Mouse (Mus musculus) kidney, postnatal 0 days (tissue): Measurements from ENCODE around the gene Shc3. TPM values are rescaled to one million over a fixed set of nuclear protein-coding genes. Genes with fewer than 3 reads are reported as not detected.

Experiments
- ATAC-seq: fragments of 200-750 bp; cut with Nextera tagmentation; replicated peaks from 2 replicates; pipeline ENCODE4 v1.8.0; 2017; ENCODE audit warnings: low read depth, moderate number of reproducible peaks, moderate TSS enrichment, moderate library complexity; ENCODE audit not compliant: low FRiP score
- DNase-seq: peaks from one replicate; pipeline ENCODE4 v3.0.0-alpha.2; 2016; ENCODE audit warnings: low spot score
- H3K27ac ChIP-seq: fragments of 300-500 bp; sonication (generic); 2 replicates; pipeline ENCODE4 v1.5.1; 2014; ENCODE audit warnings: mild to moderate bottlenecking
- H3K27me3 ChIP-seq: fragments of 300-500 bp; sonication (generic); 2 replicates; pipeline ENCODE4 v1.6.1; 2014; ENCODE audit warnings: low read length, mixed read lengths; ENCODE audit not compliant: insufficient read depth
- H3K36me3 ChIP-seq: fragments of 300-500 bp; sonication (generic); 2 replicates; pipeline ENCODE4 v1.6.1; 2014; ENCODE audit warnings: low read length, mixed read lengths; ENCODE audit not compliant: insufficient read depth
- H3K4me1 ChIP-seq: fragments of 300-500 bp; sonication (generic); replicated peaks from 2 replicates; pipeline ENCODE4 v1.6.1; 2014; ENCODE audit warnings: antibody characterized with exemption, low read length, mixed read lengths; ENCODE audit not compliant: insufficient read depth
- H3K4me2 ChIP-seq: fragments of 300-500 bp; sonication (generic); 2 replicates; pipeline ENCODE4 v1.6.1; 2014; ENCODE audit warnings: mild to moderate bottlenecking, low read length, moderate library complexity, mixed read lengths
- H3K4me3 ChIP-seq: fragments of 300-500 bp; sonication (generic); replicated peaks from 2 replicates; pipeline ENCODE4 v1.5.1; 2014; ENCODE audit warnings: low read depth, low read length
- H3K9ac ChIP-seq: fragments of 300-500 bp; sonication (generic); 2 replicates; pipeline ENCODE4 v1.6.1; 2014; ENCODE audit warnings: low read depth, low read length
- H3K9me3 ChIP-seq: fragments of 300-500 bp; sonication (generic); replicated peaks from 2 replicates; pipeline ENCODE4 v1.6.1; 2016; ENCODE audit warnings: low read length, inconsistent platforms, mixed read lengths
- CTCF ChIP-seq: IDR thresholded peaks from 2 replicates; pipeline ENCODE4 v1.5.1; 2016; ENCODE audit warnings: antibody characterized with exemption, low read depth, mild to moderate bottlenecking, moderate library complexity
- WGBS: fragments of 180-500 bp; shearing (Covaris S2); extraction: QIAGEN DNeasy Blood & Tissue Kit; methylation state at CpG from one replicate; pipeline ENCODE4 v1.1.7; 2014; 5-methylcytosine and 5-hydroxymethylcytosine counted together
- polyA plus RNA-seq: library from polyadenylated mRNA; unstranded; fragments of >200 nt; fragmentation: Nextera tagmentation; extraction: Ambion mirVana; gene quantifications from 2 replicates; pipeline ENCODE4 v1.2.1, GENCODE M21; 2015

Shc3 gene
- polyA plus RNA-seq, 1 experiment from 2014 or later = 0.34 TPM

DNA sequence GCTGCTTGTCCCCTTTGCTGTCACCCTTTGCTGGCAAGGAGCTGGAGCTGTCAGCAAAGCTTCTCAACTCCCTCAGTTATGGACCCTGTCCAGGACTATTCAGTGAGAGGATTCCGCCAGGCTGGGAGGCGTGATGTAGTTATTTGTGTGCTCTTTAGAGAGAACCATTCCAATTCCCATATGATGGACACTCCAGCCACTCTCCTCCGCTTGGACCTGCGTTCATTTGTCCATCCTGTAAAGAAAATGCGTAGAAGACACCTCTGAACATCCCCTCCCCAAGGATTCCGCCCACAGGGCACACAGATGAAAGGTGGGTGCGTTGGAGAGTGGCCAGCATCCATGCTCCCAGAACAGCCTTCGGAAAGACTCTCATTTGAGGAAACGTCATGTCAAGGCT, 148.4 kb downstream of the Shc3 start:
- no peak for DNase-seq
- ATAC-seq = no peak
- no peaks in the 10 kb centered on the region; the same call in 1 of the 2 replicates for H3K36me3 ChIP-seq
- WGBS = 78% methylated on average over 9 of the region's 9 CpGs
- H3K9ac ChIP-seq = no peak overlapping the region
- H3K27me3 ChIP-seq = no peaks in the 10 kb centered on the region
- no peaks in the 10 kb centered on the region for H3K9me3 ChIP-seq
- no peak overlapping the region for H3K27ac ChIP-seq
- H3K4me2 ChIP-seq = no peak overlapping the region
- no peak overlapping the region for H3K4me3 ChIP-seq
- peaks cover 9% of the 10 kb centered on the region; the same call in 1 of the 2 replicates for H3K4me1 ChIP-seq
- no peak for TF ChIP-seq CTCF

DNA sequence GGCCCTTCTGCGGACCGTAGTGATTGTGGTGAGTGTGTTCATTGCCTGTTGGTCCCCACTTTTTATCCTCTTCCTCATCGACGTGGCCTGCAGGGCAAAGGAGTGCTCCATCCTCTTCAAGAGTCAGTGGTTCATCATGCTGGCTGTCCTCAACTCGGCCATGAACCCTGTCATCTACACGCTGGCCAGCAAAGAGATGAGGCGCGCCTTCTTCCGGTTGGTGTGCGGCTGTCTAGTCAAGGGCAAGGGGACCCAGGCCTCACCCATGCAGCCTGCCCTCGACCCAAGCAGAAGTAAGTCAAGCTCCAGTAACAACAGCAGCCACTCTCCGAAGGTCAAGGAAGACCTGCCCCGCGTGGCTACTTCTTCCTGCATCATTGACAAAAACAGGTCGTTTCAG, 149.7 kb downstream of the Shc3 start:
- DNase-seq (no peak), ATAC-seq (no peak)
- peaks cover 7% of the 10 kb centered on the region; the same call in 1 of the 2 replicates for H3K4me1 ChIP-seq
- no peaks in the 10 kb centered on the region for H3K27me3 ChIP-seq
- no peak overlapping the region for H3K27ac ChIP-seq
- TF ChIP-seq CTCF = no peak
- no peaks in the 10 kb centered on the region for H3K9me3 ChIP-seq
- WGBS = 89% methylated on average over 15 of the region's 15 CpGs
- H3K4me3 ChIP-seq = no peak overlapping the region
- H3K36me3 ChIP-seq = peaks cover 3% of the 10 kb centered on the region; the same call in 1 of the 2 replicates
- no peak overlapping the region for H3K4me2 ChIP-seq
- H3K9ac ChIP-seq = no peak overlapping the region

- H3K4me1 ChIP-seq = peaks cover 7% of the 10 kb centered on the region; the same call in 1 of the 2 replicates
- H3K36me3 ChIP-seq = peaks cover 3% of the 10 kb centered on the region; the same call in 1 of the 2 replicates
- no peak overlapping the region for H3K4me3 ChIP-seq
- H3K4me2 ChIP-seq = peak overlapping the region; percentile 30; the same call in 1 of the 2 replicates
- DNase-seq (no peak), ATAC-seq (no peak)
- 77% methylated on average over 19 of the region's 19 CpGs for WGBS
- H3K9me3 ChIP-seq = no peaks in the 10 kb centered on the region
- no peak overlapping the region for H3K27ac ChIP-seq
- H3K27me3 ChIP-seq = no peaks in the 10 kb centered on the region
- no peak for TF ChIP-seq CTCF
- H3K9ac ChIP-seq = no peak overlapping the region
Measured at GRCm38 (mm10) chr13:51418942-51419451, 150.2 kb downstream of the Shc3 start.

DNA sequence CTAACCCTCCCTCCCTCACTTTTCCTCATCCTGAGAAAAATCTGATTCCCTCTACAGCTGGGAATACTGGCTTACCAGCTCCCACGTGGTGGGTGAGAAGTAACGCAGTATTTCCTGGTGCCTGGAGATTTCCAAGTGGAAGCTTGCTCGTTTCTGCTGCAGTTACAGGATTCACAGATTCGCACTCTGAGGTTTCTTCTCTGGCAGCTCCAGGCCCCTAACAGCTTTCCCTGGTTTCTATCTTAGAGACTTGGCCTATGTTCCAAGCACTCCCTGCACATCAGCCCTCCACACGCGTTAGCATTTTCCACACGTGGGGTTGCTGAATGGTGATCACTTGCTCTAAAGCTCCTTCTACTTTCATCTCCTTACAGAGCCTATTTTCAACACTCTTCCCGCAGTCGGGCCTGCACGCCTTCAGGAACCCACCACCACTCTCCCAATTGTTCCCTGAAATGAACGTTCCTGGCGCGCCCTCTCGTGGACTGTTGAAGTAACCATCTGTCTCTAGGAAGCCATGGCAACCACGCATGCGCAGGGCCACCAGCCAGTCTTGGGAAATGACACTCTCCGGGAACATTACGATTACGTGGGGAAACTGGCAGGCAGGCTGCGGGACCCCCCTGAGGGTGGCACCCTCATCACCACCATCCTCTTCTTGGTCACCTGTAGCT, 150.8 kb downstream of the Shc3 start:
- Histone ChIP-seq H3K9ac (no peak overlapping the region), H3K4me2 (peak overlapping the region; percentile 30; the same call in 1 of the 2 replicates), H3K27me3 (no peaks in the 10 kb centered on the region), H3K4me3 (no peak overlapping the region), H3K9me3 (no peaks in the 10 kb centered on the region), H3K27ac (peak overlapping the region; percentile 43; the same call in 1 of the 2 replicates), H3K36me3 (peaks cover 3% of the 10 kb centered on the region; the same call in 1 of the 2 replicates), H3K4me1 (peaks cover 7% of the 10 kb centered on the region; the same call in 1 of the 2 replicates)
- ATAC-seq (peak; percentile 53), DNase-seq (peak; percentile 98)
- WGBS = 6% methylated on average over 20 of the region's 20 CpGs
- peak; percentile 99 for TF ChIP-seq CTCF

DNA sequence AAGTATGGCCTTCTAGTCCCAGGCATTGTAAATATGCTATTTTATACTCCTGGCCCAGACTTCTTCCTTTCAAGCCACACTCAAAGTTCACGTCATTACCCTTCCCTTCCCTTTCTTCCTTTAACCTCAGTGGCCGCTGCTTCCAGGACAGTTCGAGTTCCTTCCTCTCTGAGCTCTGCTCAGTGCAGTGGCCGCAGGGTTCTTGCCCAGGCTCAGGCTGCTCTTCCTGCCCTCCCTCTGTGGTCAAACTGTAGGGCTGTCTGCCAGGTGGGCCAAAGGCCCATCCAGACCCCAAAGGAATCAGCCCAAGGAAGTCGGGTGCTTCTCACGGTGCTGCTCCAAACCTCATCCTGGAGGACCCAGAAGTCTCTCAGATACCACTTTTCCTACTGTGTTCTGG, 151.4 kb downstream of the Shc3 start:
- no peak overlapping the region for H3K4me3 ChIP-seq
- H3K4me1 ChIP-seq = peaks cover 7% of the 10 kb centered on the region; the same call in 1 of the 2 replicates
- 0 out of 2 replicates have a peak overlapping the region, but pooled peaks have one; percentile 48 for H3K27ac ChIP-seq
- TF ChIP-seq CTCF = no peak
- 36% methylated on average over 6 of the region's 6 CpGs for WGBS
- H3K9ac ChIP-seq = no peak overlapping the region
- H3K4me2 ChIP-seq = no peak overlapping the region
- H3K36me3 ChIP-seq = peaks cover 3% of the 10 kb centered on the region; the same call in 1 of the 2 replicates
- H3K27me3 ChIP-seq = no peaks in the 10 kb centered on the region
- ATAC-seq (no peak), DNase-seq (peak; percentile 56)
- H3K9me3 ChIP-seq = no peaks in the 10 kb centered on the region

DNA sequence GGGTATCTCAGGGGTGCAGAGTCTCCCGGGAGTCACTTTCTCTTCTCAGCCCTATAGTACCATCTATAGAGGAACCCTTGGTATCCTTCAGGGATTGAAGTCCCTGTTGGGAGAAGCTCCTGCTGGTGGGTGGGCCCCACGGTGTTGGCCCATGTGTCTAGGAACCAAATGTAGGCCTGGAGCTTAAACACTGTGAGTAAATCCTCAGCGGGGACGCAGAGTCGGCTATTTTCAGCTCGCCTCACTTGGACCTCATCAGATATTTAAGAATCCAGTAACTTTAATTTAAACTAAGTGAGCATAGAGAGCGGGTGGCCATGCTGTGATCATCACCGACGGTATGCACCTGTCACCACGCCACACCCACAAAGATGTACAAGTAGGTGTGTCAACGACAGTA, 152.5 kb downstream of the Shc3 start:
- Histone ChIP-seq H3K9me3 (no peaks in the 10 kb centered on the region), H3K27ac (no peak overlapping the region), H3K27me3 (no peaks in the 10 kb centered on the region), H3K4me3 (no peak overlapping the region), H3K36me3 (peaks cover 3% of the 10 kb centered on the region; the same call in 1 of the 2 replicates), H3K9ac (no peak overlapping the region), H3K4me1 (peaks cover 7% of the 10 kb centered on the region; the same call in 1 of the 2 replicates), H3K4me2 (no peak overlapping the region)
- TF ChIP-seq CTCF = no peak
- no peak for ATAC-seq
- DNase-seq = no peak
- 81% methylated on average over 11 of the region's 11 CpGs for WGBS
